Mouse (Mus musculus): Measurements from ENCODE around the gene Ranbp3.

DNA sequence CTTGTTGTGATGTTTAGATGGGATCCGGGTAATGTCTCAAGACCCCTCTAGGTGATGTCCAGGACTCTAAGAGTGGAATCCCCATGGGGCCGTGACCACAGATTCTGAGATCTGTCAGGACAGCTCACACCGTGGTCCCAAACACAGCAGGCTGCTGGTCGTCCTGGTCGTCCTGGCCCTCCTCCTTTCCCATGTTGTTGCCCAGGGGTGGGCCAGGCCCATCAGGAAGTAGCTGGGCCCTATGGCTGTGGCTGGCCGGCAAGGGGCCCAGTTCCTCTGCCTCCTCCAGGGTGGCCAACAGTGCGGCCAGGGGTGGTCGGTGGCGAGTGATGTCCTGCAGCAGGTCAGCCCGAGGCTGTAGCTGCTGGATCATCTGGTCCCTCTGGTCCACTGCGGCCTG is 42.3 kb downstream of the Ranbp3 start:
- no peak for TF ChIP-seq CTCF (IDR thresholded peaks at IDR 0.05; ENCODE audit: low read depth, low read length)
- TF ChIP-seq TAL1 (conservative IDR thresholded peaks at IDR 0.05; ENCODE audit: low read depth, low read length) = no peak
- no peak for TF ChIP-seq GATA1 (IDR thresholded peaks at IDR 0.05; ENCODE audit: borderline replicate concordance, low read length)
- TF ChIP-seq POLR2AphosphoS5 (IDR thresholded peaks at IDR 0.05; ENCODE audit: insufficient replicate concordance, low read depth, low read length) = no peak

Measured in G1E (cell line).